Mouse (Mus musculus): ENCODE data around the gene Tmem82. TPM values are rescaled to one million over a fixed set of nuclear protein-coding genes. Genes with fewer than 3 reads are reported as not detected.
A peak's percentile ranks its signal among the peaks of the same experiment; 100 is the strongest.

The Tmem82 gene
- under 1 TPM; 0.16 to 0.46 (median 0.31) TPM for total RNA-seq (2022)

- no peak for DNase-seq (ENCODE audit: low spot score in 2 of 2)
Observed at GRCm38 (mm10) chr4:141618565-141619243, at the start of gene Tmem82. Gene Tmem82, minus strand, starts transcription at chr4:141618633.

GRCm38 (mm10) chr4:141664799-141665198, 46.4 kb upstream of the Tmem82 start, which contains the start of gene Plekhm2:
Gene Plekhm2, minus strand, starts transcription at chr4:141664899.
- DNase-seq (ENCODE audit: low spot score in 2 of 2), result no peak

GRCm38 (mm10) chr4:141664011-141664745, 45.7 kb upstream of the Tmem82 start:
- DNase-seq (ENCODE audit: low spot score in 2 of 2), result peak in 1 of 2 experiments; percentile 57

- DNase-seq (ENCODE audit: low spot score in 2 of 2), result peak in 1 of 2 experiments; percentile 27
Observed at GRCm38 (mm10) chr4:141663122-141663931, 44.9 kb upstream of the Tmem82 start.

- DNase-seq (ENCODE audit: low spot score in 2 of 2), result no peak
Observed at GRCm38 (mm10) chr4:141660884-141661283, 42.5 kb upstream of the Tmem82 start.

- no peak for DNase-seq (ENCODE audit: low spot score in 2 of 2)
Observed at GRCm38 (mm10) chr4:141659739-141660138, 41.3 kb upstream of the Tmem82 start.

GRCm38 (mm10) chr4:141658846-141659484, 40.5 kb upstream of the Tmem82 start:
- DNase-seq (ENCODE audit: low spot score in 2 of 2), result no peak

- no peak for DNase-seq (ENCODE audit: low spot score in 2 of 2)
Observed at GRCm38 (mm10) chr4:141656932-141657331, 38.5 kb upstream of the Tmem82 start.

GRCm38 (mm10) chr4:141655908-141656608, 37.6 kb upstream of the Tmem82 start:
- DNase-seq (ENCODE audit: low spot score in 2 of 2), result peak; percentile 45 to 75

- no peak for DNase-seq (ENCODE audit: low spot score in 2 of 2)
Observed at GRCm38 (mm10) chr4:141654509-141654908, 36.1 kb upstream of the Tmem82 start.

GRCm38 (mm10) chr4:141653813-141654212, 35.4 kb upstream of the Tmem82 start:
- no peak for DNase-seq (ENCODE audit: low spot score in 2 of 2)

- no peak for DNase-seq (ENCODE audit: low spot score in 2 of 2)
Observed at GRCm38 (mm10) chr4:141653044-141653443, 34.6 kb upstream of the Tmem82 start.

GRCm38 (mm10) chr4:141651944-141652343, 33.5 kb upstream of the Tmem82 start:
- DNase-seq (ENCODE audit: low spot score in 2 of 2), result no peak

GRCm38 (mm10) chr4:141651286-141651685, 32.9 kb upstream of the Tmem82 start:
- DNase-seq (ENCODE audit: low spot score in 2 of 2), result no peak

- DNase-seq (ENCODE audit: low spot score in 2 of 2), result no peak
Observed at GRCm38 (mm10) chr4:141649244-141649643, 30.8 kb upstream of the Tmem82 start.

GRCm38 (mm10) chr4:141648262-141648661, 29.8 kb upstream of the Tmem82 start:
- DNase-seq (ENCODE audit: low spot score in 2 of 2), result peak in 1 of 2 experiments; percentile 53

GRCm38 (mm10) chr4:141647187-141647586, 28.8 kb upstream of the Tmem82 start:
- no peak for DNase-seq (ENCODE audit: low spot score in 2 of 2)

- no peak for DNase-seq (ENCODE audit: low spot score in 2 of 2)
Observed at GRCm38 (mm10) chr4:141645988-141646387, 27.6 kb upstream of the Tmem82 start.

- DNase-seq (ENCODE audit: low spot score in 2 of 2), result peak; percentile 71 to 75
Observed at GRCm38 (mm10) chr4:141643118-141643855, 24.9 kb upstream of the Tmem82 start.
